Mouse (Mus musculus): ENCODE measurements around the gene Derl2.

Derl2 gene

GRCm38 (mm10) chr11:70982030-70982429 lies 37.6 kb downstream of the Derl2 start:
- DNase-seq (ENCODE audit: low spot score): no peak

GRCm38 (mm10) chr11:70980751-70981510 lies 38.7 kb downstream of the Derl2 start:
- no peak for DNase-seq (ENCODE audit: low spot score)

GRCm38 (mm10) chr11:70980232-70980631 lies 39.4 kb downstream of the Derl2 start:
- no peak for DNase-seq (ENCODE audit: low spot score)

DNA sequence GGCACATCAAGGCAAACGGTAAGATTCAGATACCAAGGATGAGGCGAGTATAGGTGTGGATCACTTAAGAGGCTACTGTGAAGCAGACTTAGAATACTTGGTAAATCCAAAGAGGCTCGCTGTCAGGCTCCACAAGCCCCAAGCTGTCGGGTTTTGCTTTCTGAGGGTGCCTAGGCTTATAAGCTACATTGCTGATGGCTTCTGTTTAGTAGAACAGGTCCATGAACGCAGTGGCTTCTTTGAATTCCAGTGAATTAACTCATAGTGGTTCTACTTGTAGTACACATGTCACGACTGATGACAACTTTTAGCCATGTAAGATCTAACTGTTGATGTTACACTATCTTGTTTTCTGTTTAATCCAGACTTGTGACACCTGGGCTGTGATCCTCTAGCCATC lies 42.3 kb downstream of the Derl2 start:
- DNase-seq (ENCODE audit: low spot score): no peak

GRCm38 (mm10) chr11:70975193-70975592 lies 44.4 kb downstream of the Derl2 start:
- no peak for DNase-seq (ENCODE audit: low spot score)

- no peak for DNase-seq (ENCODE audit: low spot score)
Observed at GRCm38 (mm10) chr11:70973947-70974346, 45.7 kb downstream of the Derl2 start.

DNA sequence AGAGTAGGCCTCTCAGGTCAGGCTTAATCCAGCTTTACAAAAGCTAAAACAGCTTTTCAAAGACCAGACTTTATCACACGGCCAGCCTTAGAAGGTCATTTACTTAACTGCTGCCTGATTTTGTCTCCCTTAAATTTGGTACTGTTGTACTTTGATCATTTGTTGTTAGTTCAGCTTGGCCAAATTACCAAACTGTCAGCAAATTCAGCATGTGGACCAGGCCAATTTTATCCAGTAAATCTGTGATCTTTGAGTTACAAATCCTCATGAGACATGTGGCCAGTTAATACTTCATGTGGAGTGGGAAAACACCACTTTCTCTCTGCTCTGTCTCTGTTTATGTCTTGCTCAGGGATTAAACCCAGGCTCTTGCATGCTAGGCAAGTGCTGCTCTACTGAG lies 47.1 kb downstream of the Derl2 start:
- DNase-seq (ENCODE audit: low spot score): no peak

DNA sequence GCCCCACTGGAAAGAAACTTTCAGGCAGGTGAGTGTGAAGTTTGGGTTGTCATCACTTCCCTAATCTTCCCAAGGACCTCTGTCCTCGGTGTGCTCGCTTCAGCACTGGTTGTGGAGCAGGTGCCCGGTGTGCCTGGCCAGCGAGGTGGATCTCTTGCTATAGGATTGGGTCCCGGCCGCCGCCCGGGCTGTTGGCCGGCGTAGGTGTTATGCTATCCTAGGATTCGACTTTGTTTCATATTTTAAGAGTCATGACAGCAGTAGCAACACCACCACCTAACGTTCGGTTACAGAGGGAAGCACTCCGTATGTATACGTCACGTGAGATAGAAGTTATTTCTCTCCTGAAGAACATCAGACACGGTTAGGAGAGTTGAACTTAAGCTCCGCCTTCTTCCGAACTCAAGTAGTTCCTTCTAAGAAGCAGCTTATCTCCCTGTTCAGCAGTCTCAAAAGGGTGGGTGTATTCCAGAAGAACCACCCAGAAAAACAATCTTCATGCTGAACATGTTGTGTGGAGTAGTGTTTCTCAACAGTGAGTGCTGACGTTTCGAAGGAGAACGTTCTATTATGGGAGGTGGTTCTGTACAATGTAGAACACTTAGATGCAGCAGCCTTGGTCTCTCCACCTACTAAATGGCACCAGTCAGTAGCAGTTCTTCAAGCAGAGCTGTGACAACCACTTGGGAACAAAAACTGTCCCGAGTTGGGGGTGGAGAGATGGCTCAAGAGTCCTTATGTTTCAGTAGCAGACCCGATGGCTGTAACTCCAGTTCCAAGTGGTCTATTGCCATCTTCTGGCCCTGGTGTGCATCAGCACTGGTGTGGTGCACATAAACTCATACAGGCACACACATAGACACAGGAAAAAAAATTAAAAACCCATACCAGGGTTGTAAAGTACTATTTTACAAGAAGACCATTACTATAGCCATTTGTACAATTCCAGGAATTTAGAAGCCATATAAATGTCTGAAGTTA lies 48.8 kb downstream of the Derl2 start:
- DNase-seq (ENCODE audit: low spot score): no peak

- DNase-seq (ENCODE audit: low spot score): peak; percentile 80
Observed at GRCm38 (mm10) chr11:70969821-70970559, 49.7 kb downstream of the Derl2 start, which contains the start of the genes Nup88 and Rpain. Gene Nup88 (minus strand): TSS chr11:70969973. Gene Rpain (plus strand): TSS chr11:70970213.

- DNase-seq (ENCODE audit: low spot score): no peak
Observed at GRCm38 (mm10) chr11:70969271-70969794, 50.3 kb downstream of the Derl2 start.

DNA sequence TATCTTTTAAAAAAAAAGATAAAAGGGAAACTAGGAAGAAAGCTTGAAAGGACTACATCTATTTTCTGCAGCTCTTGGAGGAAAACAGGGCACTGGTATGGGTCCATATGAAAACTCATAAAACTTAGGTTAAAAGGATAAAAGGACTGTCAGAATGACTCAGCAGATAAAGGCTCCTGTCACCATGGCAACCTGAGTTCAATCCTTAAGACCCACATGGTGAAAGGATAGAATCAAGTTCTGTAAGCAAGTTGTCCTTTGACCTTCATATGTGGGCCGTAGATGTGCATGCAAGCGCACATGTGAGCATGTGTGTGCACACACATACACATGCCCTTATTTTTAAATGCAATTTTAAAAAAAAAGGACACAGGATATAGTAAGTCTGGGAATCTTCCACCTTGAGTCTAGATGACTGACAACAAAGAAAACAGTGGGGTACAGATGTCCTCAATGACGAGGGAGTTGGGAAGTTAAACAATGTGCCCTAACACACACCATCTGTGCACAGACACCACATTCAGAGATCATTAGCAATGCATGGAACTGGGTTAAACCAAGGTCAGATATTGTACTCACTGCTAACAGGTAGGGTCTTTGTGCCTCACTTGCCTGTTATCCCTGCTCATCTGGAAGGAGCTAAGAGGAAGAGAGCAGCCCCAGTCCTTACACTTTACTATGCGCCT lies 55.3 kb downstream of the Derl2 start:
- DNase-seq (ENCODE audit: low spot score): no peak

- DNase-seq (ENCODE audit: low spot score): no peak
Observed at GRCm38 (mm10) chr11:70960786-70961554, 58.7 kb downstream of the Derl2 start.
